Mouse (Mus musculus): Measurements from ENCODE around the gene Supt3.

DNA sequence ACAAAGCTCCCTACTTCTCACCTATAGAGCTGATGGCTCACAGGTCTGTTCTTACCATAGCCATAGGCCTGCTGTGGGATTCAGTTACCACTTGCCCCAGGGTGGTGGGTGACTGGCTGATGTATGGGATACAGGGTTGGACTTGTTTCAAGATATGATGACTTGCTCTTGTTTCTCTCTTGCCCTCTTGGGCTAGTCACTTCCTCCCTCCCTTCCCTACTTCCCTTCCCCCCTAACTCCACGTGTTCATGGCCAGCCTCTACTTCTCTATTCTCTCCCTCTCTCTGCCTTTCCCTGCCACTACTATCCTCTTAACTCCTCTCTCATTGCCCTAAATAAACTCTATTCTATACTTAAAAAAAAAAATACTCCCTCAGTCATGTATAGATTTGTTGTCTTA is 54.2 kb downstream of the Supt3 start:
- TF ChIP-seq POLR2A (IDR thresholded peaks at IDR 0.05; ENCODE audit: borderline replicate concordance, insufficient read depth, low read length) = no peak
- no peak for TF ChIP-seq CTCF (IDR thresholded peaks at IDR 0.05; ENCODE audit: borderline replicate concordance, insufficient read depth, low read depth, low read length)

Data from cerebellum, adult 2 months (tissue).